Mouse (Mus musculus) MEL (cell line): ENCODE measurements around the gene Gstt3. TPM values are rescaled to one million over a fixed set of nuclear protein-coding genes. Genes with fewer than 3 reads are reported as not detected.

Experiments used
- DNase-seq: peaks from one replicate; pipeline ENCODE4 v3.0.0; 2011; ENCODE audit warnings: low read depth, low spot score
- H3K27ac ChIP-seq: 2 replicates; pipeline ENCODE4 v1.5.1; 2012; ENCODE audit warnings: low read depth, mild to moderate bottlenecking, control low read depth, low read length, moderate library complexity; ENCODE audit not compliant: control insufficient read depth
- H3K27me3 ChIP-seq, 2 experiments: fragments of 150-350 bp in 1 of 2; sonication (generic) in 1 of 2; 2 replicates each; pipeline ENCODE4 v1.6.1; 2012; ENCODE audit warnings: low read length in 2 of 2, mild to moderate bottlenecking in 2 of 2, improper control_type of control experiment in 1 of 2, moderate library complexity in 1 of 2; ENCODE audit not compliant: insufficient read depth in 2 of 2, control insufficient read depth in 1 of 2
- H3K36me3 ChIP-seq, 2 experiments: 2 replicates each; pipeline ENCODE4 v1.6.1; 2012 to 2014; ENCODE audit warnings: low read length in 2 of 2, improper control_type of control experiment in 1 of 2, inconsistent platforms in 1 of 2, mild to moderate bottlenecking in 1 of 2; ENCODE audit not compliant: insufficient read depth in 2 of 2, control insufficient read depth in 1 of 2
- H3K4me1 ChIP-seq, 2 experiments: fragments of 150-350 bp in 1 of 2; sonication (generic) in 1 of 2; 2 replicates each; pipeline ENCODE4 v1.6.1; 2012; ENCODE audit warnings: low read length in 2 of 2, improper control_type of control experiment in 1 of 2, mild to moderate bottlenecking in 1 of 2; ENCODE audit not compliant: insufficient read depth in 2 of 2, control insufficient read depth in 1 of 2
- H3K4me3 ChIP-seq, 2 experiments: fragments of 150-350 bp in 1 of 2; sonication (generic) in 1 of 2; 2 replicates each; pipeline ENCODE4 v1.5.1; 2012; ENCODE audit warnings: low read depth in 2 of 2, low read length in 2 of 2, mild to moderate bottlenecking in 2 of 2, moderate library complexity in 2 of 2, control low read depth in 1 of 2, improper control_type of control experiment in 1 of 2; ENCODE audit not compliant: control insufficient read depth in 1 of 2, insufficient read depth in 1 of 2
- H3K79me2 ChIP-seq: 2 replicates; pipeline ENCODE4 v1.6.1; 2012; ENCODE audit warnings: mild to moderate bottlenecking, low read length, moderate library complexity; ENCODE audit not compliant: control insufficient read depth, poor library complexity, insufficient read depth
- H3K9ac ChIP-seq: 2 replicates; pipeline ENCODE4 v1.6.1; 2012; ENCODE audit warnings: low read depth, mild to moderate bottlenecking, control low read depth, low read length, moderate library complexity; ENCODE audit not compliant: control insufficient read depth, poor library complexity, severe bottlenecking
- H3K9me3 ChIP-seq: fragments of 150-350 bp; sonication (generic); replicated peaks from 2 replicates; pipeline ENCODE4 v1.6.1; 2012; ENCODE audit warnings: mild to moderate bottlenecking, low read length, improper control_type of control experiment, moderate library complexity; ENCODE audit not compliant: insufficient read depth
- BHLHE40 ChIP-seq: IDR thresholded peaks from 2 replicates; pipeline ENCODE4 v1.6.1; 2012; ENCODE audit warnings: low read depth, mild to moderate bottlenecking, inconsistent platforms, low read length, improper control_type of control experiment, borderline replicate concordance
- CHD2 ChIP-seq: IDR thresholded peaks from 2 replicates; pipeline ENCODE4 v1.6.1; 2011; ENCODE audit warnings: low read length, improper control_type of control experiment
- CTCF ChIP-seq, 3 experiments: IDR thresholded peaks in 2 of 3; conservative IDR thresholded peaks in 1 of 3; 2 replicates each; pipeline ENCODE4 v1.5.1; 2011 to 2012; ENCODE audit warnings: low read length in 3 of 3, low read depth in 2 of 3, mild to moderate bottlenecking in 2 of 3, improper control_type of control experiment in 1 of 3, inconsistent platforms in 1 of 3, mixed read lengths in 1 of 3, moderate library complexity in 1 of 3; ENCODE audit not compliant: control insufficient read depth in 1 of 3, insufficient read depth in 1 of 3, poor library complexity in 1 of 3, severe bottlenecking in 1 of 3
- ELF1 ChIP-seq: IDR thresholded peaks from 2 replicates; pipeline ENCODE4 v1.6.1; 2014; ENCODE audit warnings: low read depth, mild to moderate bottlenecking, inconsistent platforms, low read length, improper control_type of control experiment, moderate library complexity
- GATA1 ChIP-seq: IDR thresholded peaks from 2 replicates; pipeline ENCODE4 v1.6.1; 2011; ENCODE audit warnings: low read depth, low read length, improper control_type of control experiment
- KAT2A ChIP-seq: conservative IDR thresholded peaks from 2 replicates; pipeline ENCODE4 v1.6.1; 2012; ENCODE audit warnings: low read depth, low read length, improper control_type of control experiment, inconsistent platforms
- MAX ChIP-seq: IDR thresholded peaks from 2 replicates; pipeline ENCODE4 v1.6.1; 2011; ENCODE audit warnings: low read length, improper control_type of control experiment
- MEF2A ChIP-seq: IDR thresholded peaks from 2 replicates; pipeline ENCODE4 v1.6.1; 2014; ENCODE audit warnings: low read depth, mild to moderate bottlenecking, inconsistent platforms, low read length, improper control_type of control experiment; ENCODE audit not compliant: poor library complexity, insufficient replicate concordance, severe bottlenecking; ENCODE audit errors: extremely low read depth
- POLR2A ChIP-seq, 2 experiments: IDR thresholded peaks; 2 replicates each; pipeline ENCODE4 v1.6.1; 2011 to 2012; ENCODE audit warnings: low read length in 2 of 2, mild to moderate bottlenecking in 2 of 2, control low read depth in 1 of 2, improper control_type of control experiment in 1 of 2, low read depth in 1 of 2, moderate library complexity in 1 of 2; ENCODE audit not compliant: control insufficient read depth in 1 of 2, insufficient read depth in 1 of 2, poor library complexity in 1 of 2
- RAD21 ChIP-seq: IDR thresholded peaks from 2 replicates; pipeline ENCODE4 v1.6.1; 2011; ENCODE audit warnings: mild to moderate bottlenecking, low read depth, low read length, improper control_type of control experiment
- RCOR1 ChIP-seq: IDR thresholded peaks from 2 replicates; pipeline ENCODE4 v1.6.1; 2012; ENCODE audit warnings: low read depth, mild to moderate bottlenecking, inconsistent platforms, low read length, improper control_type of control experiment
- SIN3A ChIP-seq: IDR thresholded peaks from 2 replicates; pipeline ENCODE4 v1.6.1; 2012; ENCODE audit warnings: low read length, improper control_type of control experiment, inconsistent platforms
- TBP ChIP-seq: IDR thresholded peaks from 2 replicates; pipeline ENCODE4 v1.8.0; 2011; ENCODE audit warnings: low read depth, low read length, improper control_type of control experiment
- TCF12 ChIP-seq: IDR thresholded peaks from 2 replicates; pipeline ENCODE4 v1.6.1; 2014; ENCODE audit warnings: low read depth, mild to moderate bottlenecking, inconsistent platforms, low read length, improper control_type of control experiment, moderate library complexity
- ZC3H11A ChIP-seq: IDR thresholded peaks from 2 replicates; pipeline ENCODE4 v1.6.1; 2012; ENCODE audit warnings: low read depth, mild to moderate bottlenecking, inconsistent platforms, low read length, improper control_type of control experiment
- ZNF384 ChIP-seq: IDR thresholded peaks from 2 replicates; pipeline ENCODE4 v1.6.1; 2012; ENCODE audit warnings: low read depth, mild to moderate bottlenecking, inconsistent platforms, low read length, improper control_type of control experiment
- polyA plus RNA-seq, 2 experiments: library from polyadenylated mRNA; stranded (reverse) in 1 of 2; unstranded in 1 of 2; fragments of >175 nt in 1 of 2; fragments of >200 nt in 1 of 2; gene quantifications; 2 replicates each; pipeline versions ENCODE4 v1.2.1 to v1.2.4; 2012; ENCODE audit warnings: low replicate concordance in 2 of 2, low read depth in 1 of 2; ENCODE audit not compliant: insufficient read length in 2 of 2, insufficient read depth in 1 of 2, missing spikeins in 1 of 2
- total RNA-seq: library from RNA; depleted of rRNA; stranded (reverse); fragments of 300-350 nt; gene quantifications from 2 replicates; pipeline ENCODE4 v1.2.3, GENCODE M21; 2012

The Gstt3 gene
- total and polyA plus RNA-seq, 3 experiments: 4.0 to 10.2 TPM; not detected in 1

GRCm38 (mm10) chr10:75797619-75798175 is 16.5 kb upstream of the Gstt3 start:
- Histone ChIP-seq H3K9ac (peak overlapping the region; percentile 46), H3K27me3 (peaks cover 0 to under 1% of the 10 kb centered on the region in 2 experiments; a peak in 3 of 4 replicates), H3K4me1 (peaks cover 0 to 10% of the 10 kb centered on the region in 2 experiments; a peak in 3 of 4 replicates), H3K4me3 (peak overlapping the region; percentile 61 to 97), H3K27ac (no peak overlapping the region), H3K36me3 (peaks cover 0 to 2% of the 10 kb centered on the region in 2 experiments; a peak in 1 of 4 replicates), H3K9me3 (no peaks in the 10 kb centered on the region), H3K79me2 (no peaks in the 10 kb centered on the region)
- DNase-seq: peak; percentile 56
- TF ChIP-seq SIN3A (peak; percentile 42; the same call in 1 of the 2 replicates), CTCF (IDR thresholded peaks at IDR 0.05 in 2 of 3, conservative IDR thresholded peaks at IDR 0.05 in 1 of 3; ENCODE audit: control insufficient read depth in 1 of 3, insufficient read depth in 1 of 3, low read depth in 2 of 3, low read length in 3 of 3, poor library complexity in 1 of 3, severe bottlenecking in 1 of 3) (no peak)

GRCm38 (mm10) chr10:75796731-75797516 is 15.7 kb upstream of the Gstt3 start:
- Histone ChIP-seq H3K27me3 (no peaks in the 10 kb centered on the region; a peak in 3 of 4 replicates), H3K9me3 (no peaks in the 10 kb centered on the region), H3K36me3 (peaks cover 0 to 2% of the 10 kb centered on the region in 2 experiments; a peak in 1 of 4 replicates), H3K27ac (no peak overlapping the region), H3K4me1 (peaks cover 0 to 10% of the 10 kb centered on the region in 2 experiments; a peak in 3 of 4 replicates), H3K4me3 (no peak overlapping the region; a peak in 2 of 4 replicates), H3K9ac (no peak overlapping the region), H3K79me2 (no peaks in the 10 kb centered on the region)
- TF ChIP-seq ZC3H11A (no peak), ZNF384 (no peak), ELF1 (no peak), CHD2 (no peak), POLR2A (IDR thresholded peaks at IDR 0.05; ENCODE audit: control insufficient read depth in 1 of 2, insufficient read depth in 1 of 2, low read depth in 1 of 2, low read length in 2 of 2, poor library complexity in 1 of 2) (no peak), GATA1 (no peak), KAT2A (no peak), MAX (no peak), MEF2A (no peak), BHLHE40 (no peak), RCOR1 (no peak), TCF12 (no peak), TBP (no peak), RAD21 (no peak), SIN3A (no peak)
- no peak for DNase-seq
